Mouse (Mus musculus) heart, postnatal 36 days (tissue): ENCODE data around the gene Rpl10. TPM values are rescaled to one million over a fixed set of nuclear protein-coding genes. Genes with fewer than 3 reads are reported as not detected.
A peak's percentile ranks its signal among the peaks of the same experiment; 100 is the strongest.

Source experiments
- DNase-seq, 2 experiments: peaks; one replicate each; pipeline ENCODE4 v3.0.0; 2021 to 2022
- intact Hi-C: fragments of 180-260 bp; cut with DNase I; formaldehyde crosslinking; loops from one replicate; pipeline ENCODE4 v1.15.1; 2025
- total RNA-seq, 2 experiments: library from RNA; stranded (reverse); gene quantifications; 2 replicates each; pipeline ENCODE4 v1.2.3; 2021

The Rpl10 gene
- total RNA-seq: 100 to 1,000 TPM; 178 to 213 TPM

GRCm38 (mm10) chrX:74270062-74270901, at the start of gene Rpl10:
TSS of gene Rpl10 (plus strand) at chrX:74270812.
- intact Hi-C loops: no loop called here
- peak; percentile 83 to 87 for DNase-seq

DNA sequence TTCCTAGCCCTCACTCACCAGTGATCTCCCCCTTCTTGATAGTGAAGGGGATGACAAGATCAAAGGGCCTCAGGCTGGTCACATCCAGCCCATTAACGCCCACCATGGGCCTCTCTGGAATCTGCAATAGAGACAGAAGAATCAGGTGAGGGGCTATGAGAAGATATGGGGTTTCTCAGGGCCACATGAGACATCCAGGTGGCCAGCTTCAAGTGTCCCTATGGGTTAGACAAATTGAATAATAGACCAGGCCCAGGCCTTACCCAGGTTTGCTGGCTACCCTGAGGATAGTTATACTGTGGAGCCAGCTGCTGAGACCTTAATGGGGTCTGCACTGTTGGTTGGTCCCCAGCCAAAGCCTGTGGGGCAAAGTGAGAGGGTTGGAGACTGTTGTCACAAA, 40.6 kb upstream of the Rpl10 start:
- no peak for DNase-seq
- intact Hi-C loops: no loop called here

GRCm38 (mm10) chrX:74233196-74233595, 37.4 kb upstream of the Rpl10 start:
- intact Hi-C loops: no loop called here
- DNase-seq: no peak

- intact Hi-C loops: no loop called here
- DNase-seq: no peak
Measured at GRCm38 (mm10) chrX:74240332-74240731, 30.3 kb upstream of the Rpl10 start.

GRCm38 (mm10) chrX:74243396-74243795, 27.2 kb upstream of the Rpl10 start:
- intact Hi-C loops: no loop called here
- no peak for DNase-seq

GRCm38 (mm10) chrX:74243807-74244206, 26.8 kb upstream of the Rpl10 start:
- intact Hi-C loops: no loop called here
- DNase-seq: peak; percentile 13 to 21

- DNase-seq: peak; percentile 52 to 56
- intact Hi-C loops: loop anchor here (5.0 kb wide), 2 partner anchors 108 to 127 kb away; partner anchors contain the start of gene Lage3
Measured at GRCm38 (mm10) chrX:74244614-74245083, 26.0 kb upstream of the Rpl10 start.

DNA sequence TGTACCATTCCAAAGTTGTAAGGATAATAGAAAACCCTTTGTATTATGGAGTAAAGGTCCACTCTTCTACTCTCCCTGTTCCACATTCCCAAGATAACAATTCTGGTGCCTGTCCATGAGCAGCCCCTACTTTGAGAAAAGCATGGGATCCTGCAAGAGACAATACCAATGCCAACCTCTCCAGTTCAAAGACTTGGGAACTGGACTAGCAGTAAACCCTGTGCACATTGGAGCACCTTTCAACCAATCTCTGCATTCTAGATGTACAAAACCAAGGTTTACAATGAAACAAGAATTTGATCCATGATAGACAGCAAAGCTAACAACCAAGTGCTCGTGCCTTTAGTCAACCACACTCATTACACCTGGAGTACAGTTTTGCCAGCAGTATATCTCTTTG, 25.5 kb upstream of the Rpl10 start:
- DNase-seq: no peak
- intact Hi-C loops: loop anchor here (5.0 kb wide), 2 partner anchors 107 to 128 kb away; partner anchors contain the start of gene Lage3

DNA sequence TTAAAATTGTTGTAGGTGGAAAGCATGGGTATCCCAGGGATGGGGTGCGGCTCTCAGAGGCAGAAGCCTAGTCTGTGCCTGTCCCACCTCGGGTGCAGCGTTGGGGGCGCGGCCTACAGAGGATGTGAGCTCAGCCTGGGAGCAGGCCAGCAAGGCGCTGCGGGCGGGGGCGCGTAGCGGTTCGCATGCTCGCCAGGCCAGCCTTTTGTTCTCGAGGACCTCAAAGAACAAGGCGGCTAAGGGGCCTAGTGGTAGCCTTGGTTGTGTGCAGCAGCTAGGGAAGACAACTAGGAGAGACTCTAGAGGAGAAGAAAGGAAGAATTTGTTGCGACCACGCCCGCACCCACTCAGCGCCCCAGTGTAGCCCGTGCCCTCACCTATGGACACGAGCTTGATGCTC, 24.9 kb upstream of the Rpl10 start:
- intact Hi-C loops: loop anchor here (2.0 to 5.0 kb wide), 3 partner anchors 107 to 223 kb away; partner anchors contain the start of genes Irak1 and Lage3
- peak; percentile 81 to 83 for DNase-seq

DNA sequence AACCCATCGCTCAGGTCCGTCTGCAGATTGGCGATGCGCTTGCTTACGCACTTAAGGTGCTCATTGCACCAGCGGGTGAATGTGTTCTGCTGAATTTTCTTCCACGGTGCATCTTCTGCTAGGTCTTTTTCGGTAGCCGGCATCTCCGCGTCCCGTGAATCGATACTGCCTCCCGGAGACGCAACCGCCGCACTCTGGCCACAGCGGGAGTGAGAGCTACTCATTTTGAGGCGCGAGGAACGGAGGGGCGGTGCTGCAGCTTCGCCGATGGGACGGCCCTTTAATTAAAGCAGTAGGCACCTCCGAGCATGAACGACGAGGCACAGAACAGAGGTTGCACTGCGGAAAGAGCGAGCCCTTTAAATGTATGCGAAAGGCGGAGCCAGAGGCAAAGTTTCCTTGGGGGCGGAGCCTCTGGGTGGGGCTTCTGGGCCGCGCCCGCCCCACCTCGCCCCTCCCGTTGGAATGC, 24.4 kb upstream of the Rpl10 start:
- intact Hi-C loops: loop anchor here (2.0 to 5.0 kb wide), 3 partner anchors 106 to 223 kb away; partner anchors contain the start of genes Irak1 and Lage3
- DNase-seq: peak; percentile 81 to 83

- no peak for DNase-seq
- intact Hi-C loops: loop anchor here (2.0 to 5.0 kb wide), 3 partner anchors 106 to 224 kb away; partner anchors contain the start of genes Irak1 and Lage3
Measured at GRCm38 (mm10) chrX:74246693-74247092, 23.9 kb upstream of the Rpl10 start.

GRCm38 (mm10) chrX:74248651-74249050, 22.0 kb upstream of the Rpl10 start:
- intact Hi-C loops: loop anchor here (1.0 to 5.0 kb wide), 3 partner anchors 104 to 165 kb away; partner anchors contain the start of gene Lage3
- peak; percentile 67 to 73 for DNase-seq

DNA sequence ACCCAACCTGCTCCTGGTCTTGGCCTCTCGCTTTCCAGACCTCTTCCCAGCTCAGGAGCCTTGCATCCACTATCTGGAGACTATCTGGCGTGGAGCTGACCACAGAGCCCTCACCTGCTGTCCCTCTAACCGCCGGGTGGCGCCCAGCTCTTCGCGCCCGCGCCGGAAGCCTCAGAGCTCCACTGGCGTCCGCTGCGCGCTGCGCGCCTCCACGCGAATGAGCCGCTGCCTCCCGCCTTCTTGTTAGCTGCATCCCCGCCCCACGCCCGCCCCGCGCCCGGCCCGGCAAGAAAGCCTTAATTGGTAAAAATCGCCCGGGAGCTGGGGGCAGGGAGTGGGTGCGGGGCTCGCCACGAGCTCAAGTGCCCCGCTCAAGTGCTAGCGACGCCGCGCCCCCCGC, 21.0 kb upstream of the Rpl10 start, which contains the start of gene Flna:
Gene Flna, minus strand, starts transcription at position 206 of the 400 bp plus-strand sequence.
- peak; percentile 62 to 74 for DNase-seq
- intact Hi-C loops: loop anchor here (5.0 kb wide), 2 partner anchors 103 to 132 kb away; partner anchors contain the start of gene Lage3

DNA sequence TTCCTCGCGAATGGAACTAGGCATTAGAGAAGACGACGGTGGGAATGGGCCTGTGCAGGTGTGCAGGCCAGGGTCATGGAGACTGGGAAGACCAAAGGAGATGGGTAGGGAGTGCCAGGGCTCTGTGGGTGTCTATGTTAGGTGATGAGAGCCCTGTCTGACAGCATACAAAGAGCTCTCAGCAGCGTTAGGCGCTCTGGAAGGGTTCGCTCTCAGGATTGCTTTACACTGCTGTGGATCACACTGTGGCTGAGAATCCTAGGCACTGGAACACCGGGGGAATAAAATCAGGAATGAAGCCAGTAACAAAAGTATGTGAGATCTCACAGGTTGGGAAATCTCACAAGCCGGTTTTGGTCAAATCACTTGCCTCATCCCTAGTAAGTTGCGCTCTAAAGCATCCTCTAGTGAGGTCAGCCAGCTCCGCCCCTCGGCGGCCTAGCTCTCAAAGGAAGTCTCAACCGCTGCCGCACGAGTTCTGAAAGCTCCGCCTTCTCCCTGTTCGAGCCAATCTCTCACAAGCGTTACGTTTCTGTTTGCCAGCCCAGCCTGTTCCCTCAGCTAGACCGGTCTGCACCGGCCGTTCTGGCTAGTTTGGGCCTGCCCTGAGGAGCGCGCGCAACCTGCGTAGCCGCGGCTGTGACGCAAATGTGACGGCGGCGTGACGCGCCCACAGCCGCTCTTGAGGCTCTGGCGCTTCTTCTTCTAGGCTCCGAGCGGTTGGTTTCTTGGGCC, 16.3 kb upstream of the Rpl10 start, which contains the start of gene Emd:
Gene Emd, plus strand, starts transcription at position 535 of the 735 bp plus-strand sequence.
- intact Hi-C loops: loop anchor here (2.0 kb wide), 1 partner anchor 14 kb away; no protein-coding TSS in a partner anchor
- DNase-seq: peak; percentile 82

- intact Hi-C loops: loop anchor here (2.0 kb wide), 1 partner anchor 14 kb away; no protein-coding TSS in a partner anchor
Measured at GRCm38 (mm10) chrX:74254888-74255565, 15.6 kb upstream of the Rpl10 start.

GRCm38 (mm10) chrX:74257746-74258145, 12.9 kb upstream of the Rpl10 start:
- no peak for DNase-seq
- intact Hi-C loops: no loop called here

More at GRCm38 (mm10) chrX:74254888-74255565, 15.6 kb upstream of the Rpl10 start:
- DNase-seq: no peak

DNA sequence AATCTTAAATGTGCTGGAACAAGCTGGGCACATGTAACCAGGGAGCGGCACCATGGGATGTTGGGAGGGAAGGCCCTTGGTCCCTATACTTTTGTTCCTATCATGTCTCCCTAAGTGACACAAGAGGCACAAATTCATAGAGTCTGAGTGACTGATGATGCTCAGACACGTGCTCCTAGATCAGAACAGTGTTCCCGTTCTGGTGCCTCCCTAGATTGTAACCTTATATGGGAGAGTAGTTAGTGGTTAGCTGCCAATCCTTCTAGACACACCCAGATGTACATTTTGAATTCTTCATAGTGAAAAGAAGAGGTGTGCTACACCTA, 913 bp upstream of the Rpl10 start:
- intact Hi-C loops: loop anchor here (2.0 kb wide), 1 partner anchor 15 kb away; the partner anchor contains the start of gene Emd
- no peak for DNase-seq

GRCm38 (mm10) chrX:74270902-74271551, 415 bp downstream of the Rpl10 start:
- intact Hi-C loops: no loop called here
- peak; percentile 14 to 25 for DNase-seq
